Mouse (Mus musculus) MEL (cell line): Measurements from ENCODE around the gene Pde4dip. TPM values are rescaled to one million over a fixed set of nuclear protein-coding genes. Genes with fewer than 3 reads are reported as not detected.

Source experiments
- DNase-seq: peaks from one replicate; pipeline ENCODE4 v3.0.0; 2011; ENCODE audit warnings: low read depth, low spot score
- H3K27ac ChIP-seq: 2 replicates; pipeline ENCODE4 v1.5.1; 2012; ENCODE audit warnings: low read depth, mild to moderate bottlenecking, control low read depth, low read length, moderate library complexity; ENCODE audit not compliant: control insufficient read depth
- H3K27me3 ChIP-seq, 2 experiments: fragments of 150-350 bp in 1 of 2; sonication (generic) in 1 of 2; 2 replicates each; pipeline ENCODE4 v1.6.1; 2012; ENCODE audit warnings: low read length in 2 of 2, mild to moderate bottlenecking in 2 of 2, improper control_type of control experiment in 1 of 2, moderate library complexity in 1 of 2; ENCODE audit not compliant: insufficient read depth in 2 of 2, control insufficient read depth in 1 of 2
- H3K36me3 ChIP-seq, 2 experiments: 2 replicates each; pipeline ENCODE4 v1.6.1; 2012 to 2014; ENCODE audit warnings: low read length in 2 of 2, improper control_type of control experiment in 1 of 2, inconsistent platforms in 1 of 2, mild to moderate bottlenecking in 1 of 2; ENCODE audit not compliant: insufficient read depth in 2 of 2, control insufficient read depth in 1 of 2
- H3K4me1 ChIP-seq, 2 experiments: fragments of 150-350 bp in 1 of 2; sonication (generic) in 1 of 2; 2 replicates each; pipeline ENCODE4 v1.6.1; 2012; ENCODE audit warnings: low read length in 2 of 2, improper control_type of control experiment in 1 of 2, mild to moderate bottlenecking in 1 of 2; ENCODE audit not compliant: insufficient read depth in 2 of 2, control insufficient read depth in 1 of 2
- H3K4me3 ChIP-seq, 2 experiments: fragments of 150-350 bp in 1 of 2; sonication (generic) in 1 of 2; 2 replicates each; pipeline ENCODE4 v1.5.1; 2012; ENCODE audit warnings: low read depth in 2 of 2, low read length in 2 of 2, mild to moderate bottlenecking in 2 of 2, moderate library complexity in 2 of 2, control low read depth in 1 of 2, improper control_type of control experiment in 1 of 2; ENCODE audit not compliant: control insufficient read depth in 1 of 2, insufficient read depth in 1 of 2
- H3K79me2 ChIP-seq: 2 replicates; pipeline ENCODE4 v1.6.1; 2012; ENCODE audit warnings: mild to moderate bottlenecking, low read length, moderate library complexity; ENCODE audit not compliant: control insufficient read depth, poor library complexity, insufficient read depth
- H3K9ac ChIP-seq: 2 replicates; pipeline ENCODE4 v1.6.1; 2012; ENCODE audit warnings: low read depth, mild to moderate bottlenecking, control low read depth, low read length, moderate library complexity; ENCODE audit not compliant: control insufficient read depth, poor library complexity, severe bottlenecking
- H3K9me3 ChIP-seq: fragments of 150-350 bp; sonication (generic); replicated peaks from 2 replicates; pipeline ENCODE4 v1.6.1; 2012; ENCODE audit warnings: mild to moderate bottlenecking, low read length, improper control_type of control experiment, moderate library complexity; ENCODE audit not compliant: insufficient read depth
- BHLHE40 ChIP-seq: IDR thresholded peaks from 2 replicates; pipeline ENCODE4 v1.6.1; 2012; ENCODE audit warnings: low read depth, mild to moderate bottlenecking, inconsistent platforms, low read length, improper control_type of control experiment, borderline replicate concordance
- CHD1 ChIP-seq: IDR thresholded peaks from 2 replicates; pipeline ENCODE4 v1.6.1; 2012; ENCODE audit warnings: low read depth, mild to moderate bottlenecking, inconsistent platforms, low read length, improper control_type of control experiment
- CHD2 ChIP-seq: IDR thresholded peaks from 2 replicates; pipeline ENCODE4 v1.6.1; 2011; ENCODE audit warnings: low read length, improper control_type of control experiment
- CTCF ChIP-seq, 3 experiments: IDR thresholded peaks in 2 of 3; conservative IDR thresholded peaks in 1 of 3; 2 replicates each; pipeline ENCODE4 v1.5.1; 2011 to 2012; ENCODE audit warnings: low read length in 3 of 3, low read depth in 2 of 3, mild to moderate bottlenecking in 2 of 3, improper control_type of control experiment in 1 of 3, inconsistent platforms in 1 of 3, mixed read lengths in 1 of 3, moderate library complexity in 1 of 3; ENCODE audit not compliant: control insufficient read depth in 1 of 3, insufficient read depth in 1 of 3, poor library complexity in 1 of 3, severe bottlenecking in 1 of 3
- ELF1 ChIP-seq: IDR thresholded peaks from 2 replicates; pipeline ENCODE4 v1.6.1; 2014; ENCODE audit warnings: low read depth, mild to moderate bottlenecking, inconsistent platforms, low read length, improper control_type of control experiment, moderate library complexity
- EP300 ChIP-seq, 2 experiments: IDR thresholded peaks; 2 replicates each; pipeline ENCODE4 v1.6.1; 2011; ENCODE audit warnings: improper control_type of control experiment in 2 of 2, low read length in 2 of 2, low read depth in 1 of 2, mild to moderate bottlenecking in 1 of 2
- ETS1 ChIP-seq: IDR thresholded peaks from 2 replicates; pipeline ENCODE4 v1.6.1; 2012; ENCODE audit warnings: low read depth, mild to moderate bottlenecking, inconsistent platforms, low read length, improper control_type of control experiment, moderate library complexity
- GABPA ChIP-seq: IDR thresholded peaks from 2 replicates; pipeline ENCODE4 v1.6.1; 2012; ENCODE audit warnings: low read depth, mild to moderate bottlenecking, inconsistent platforms, low read length, improper control_type of control experiment, moderate library complexity
- HCFC1 ChIP-seq: IDR thresholded peaks from 2 replicates; pipeline ENCODE4 v1.6.1; 2012; ENCODE audit warnings: low read depth, mild to moderate bottlenecking, inconsistent platforms, low read length, improper control_type of control experiment, moderate library complexity
- KAT2A ChIP-seq: conservative IDR thresholded peaks from 2 replicates; pipeline ENCODE4 v1.6.1; 2012; ENCODE audit warnings: low read depth, low read length, improper control_type of control experiment, inconsistent platforms
- MAFK ChIP-seq: IDR thresholded peaks from 2 replicates; pipeline ENCODE4 v1.6.1; 2011; ENCODE audit warnings: low read depth, mild to moderate bottlenecking, low read length, improper control_type of control experiment, borderline replicate concordance
- MAX ChIP-seq: IDR thresholded peaks from 2 replicates; pipeline ENCODE4 v1.6.1; 2011; ENCODE audit warnings: low read length, improper control_type of control experiment
- MAZ ChIP-seq: IDR thresholded peaks from 2 replicates; pipeline ENCODE4 v1.6.1; 2012; ENCODE audit warnings: low read depth, mild to moderate bottlenecking, inconsistent platforms, low read length, improper control_type of control experiment
- MEF2A ChIP-seq: IDR thresholded peaks from 2 replicates; pipeline ENCODE4 v1.6.1; 2014; ENCODE audit warnings: low read depth, mild to moderate bottlenecking, inconsistent platforms, low read length, improper control_type of control experiment; ENCODE audit not compliant: poor library complexity, insufficient replicate concordance, severe bottlenecking; ENCODE audit errors: extremely low read depth
- MXI1 ChIP-seq: IDR thresholded peaks from 2 replicates; pipeline ENCODE4 v1.6.1; 2011; ENCODE audit warnings: mild to moderate bottlenecking, low read depth, low read length, improper control_type of control experiment
- MYB ChIP-seq: IDR thresholded peaks from 2 replicates; pipeline ENCODE4 v1.6.1; 2011; ENCODE audit warnings: mild to moderate bottlenecking, low read depth, low read length, improper control_type of control experiment
- NELFE ChIP-seq: IDR thresholded peaks from 2 replicates; pipeline ENCODE4 v1.6.1; 2011; ENCODE audit warnings: low read depth, low read length, improper control_type of control experiment
- NRF1 ChIP-seq: IDR thresholded peaks from 2 replicates; pipeline ENCODE4 v1.6.1; 2014; ENCODE audit warnings: low read depth, mild to moderate bottlenecking, inconsistent platforms, low read length, improper control_type of control experiment, moderate library complexity; ENCODE audit not compliant: poor library complexity, insufficient read depth, severe bottlenecking
- POLR2A ChIP-seq, 2 experiments: IDR thresholded peaks; 2 replicates each; pipeline ENCODE4 v1.6.1; 2011 to 2012; ENCODE audit warnings: low read length in 2 of 2, mild to moderate bottlenecking in 2 of 2, control low read depth in 1 of 2, improper control_type of control experiment in 1 of 2, low read depth in 1 of 2, moderate library complexity in 1 of 2; ENCODE audit not compliant: control insufficient read depth in 1 of 2, insufficient read depth in 1 of 2, poor library complexity in 1 of 2
- RAD21 ChIP-seq: IDR thresholded peaks from 2 replicates; pipeline ENCODE4 v1.6.1; 2011; ENCODE audit warnings: mild to moderate bottlenecking, low read depth, low read length, improper control_type of control experiment
- RCOR1 ChIP-seq: IDR thresholded peaks from 2 replicates; pipeline ENCODE4 v1.6.1; 2012; ENCODE audit warnings: low read depth, mild to moderate bottlenecking, inconsistent platforms, low read length, improper control_type of control experiment
- SIN3A ChIP-seq: IDR thresholded peaks from 2 replicates; pipeline ENCODE4 v1.6.1; 2012; ENCODE audit warnings: low read length, improper control_type of control experiment, inconsistent platforms
- SMC3 ChIP-seq: IDR thresholded peaks from 2 replicates; pipeline ENCODE4 v1.6.1; 2011; ENCODE audit warnings: low read depth, low read length, improper control_type of control experiment
- TCF12 ChIP-seq: IDR thresholded peaks from 2 replicates; pipeline ENCODE4 v1.6.1; 2014; ENCODE audit warnings: low read depth, mild to moderate bottlenecking, inconsistent platforms, low read length, improper control_type of control experiment, moderate library complexity
- UBTF ChIP-seq: IDR thresholded peaks from 2 replicates; pipeline ENCODE4 v1.6.1; 2012; ENCODE audit warnings: low read depth, mild to moderate bottlenecking, inconsistent platforms, low read length, improper control_type of control experiment, moderate library complexity, borderline replicate concordance; ENCODE audit not compliant: insufficient read depth
- ZKSCAN1 ChIP-seq: IDR thresholded peaks from 2 replicates; pipeline ENCODE4 v1.6.1; 2012; ENCODE audit warnings: low read depth, mild to moderate bottlenecking, inconsistent platforms, low read length, improper control_type of control experiment, moderate library complexity
- polyA plus RNA-seq, 2 experiments: library from polyadenylated mRNA; stranded (reverse) in 1 of 2; unstranded in 1 of 2; fragments of >175 nt in 1 of 2; fragments of >200 nt in 1 of 2; gene quantifications; 2 replicates each; pipeline versions ENCODE4 v1.2.1 to v1.2.4; 2012; ENCODE audit warnings: low replicate concordance in 2 of 2, low read depth in 1 of 2; ENCODE audit not compliant: insufficient read length in 2 of 2, insufficient read depth in 1 of 2, missing spikeins in 1 of 2
- total RNA-seq: library from RNA; depleted of rRNA; stranded (reverse); fragments of 300-350 nt; gene quantifications from 2 replicates; pipeline ENCODE4 v1.2.3, GENCODE M21; 2012

Pde4dip gene
- total and polyA plus RNA-seq, 3 experiments = 47.6 to 52.4 TPM; not detected in 1

DNA sequence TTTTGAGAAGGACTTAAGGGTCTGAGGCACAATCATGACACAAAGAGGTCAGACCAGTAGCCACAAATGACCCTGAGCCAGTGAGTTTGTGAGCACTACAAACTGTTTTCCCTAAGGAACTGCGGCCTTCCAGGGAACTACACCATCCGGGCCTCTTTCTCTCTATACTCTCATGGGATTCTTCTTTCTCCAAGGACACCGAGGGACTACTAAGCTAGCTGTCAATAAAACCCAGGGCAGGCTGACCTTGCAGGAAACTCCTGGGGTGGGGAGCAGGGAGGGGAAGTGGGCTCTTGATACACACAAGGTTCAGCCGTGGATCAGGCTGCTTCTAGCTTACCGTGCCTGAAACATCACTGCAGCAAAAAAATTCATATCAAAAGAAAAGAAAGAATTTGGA is 177.6 kb downstream of the Pde4dip start:
- Histone ChIP-seq H3K9ac (no peak overlapping the region), H3K4me1 (no peaks in the 10 kb centered on the region), H3K9me3 (no peaks in the 10 kb centered on the region), H3K36me3 (no peaks in the 10 kb centered on the region), H3K27ac (no peak overlapping the region), H3K27me3 (no peaks in the 10 kb centered on the region), H3K79me2 (no peaks in the 10 kb centered on the region), H3K4me3 (no peak overlapping the region)
- DNase-seq = no peak
- TF ChIP-seq CTCF (IDR thresholded peaks at IDR 0.05 in 2 of 3, conservative IDR thresholded peaks at IDR 0.05 in 1 of 3; ENCODE audit: control insufficient read depth in 1 of 3, insufficient read depth in 1 of 3, low read depth in 2 of 3, low read length in 3 of 3, poor library complexity in 1 of 3, severe bottlenecking in 1 of 3) = no peak
- no peak for TF ChIP-seq NRF1
- no peak for TF ChIP-seq GABPA
- no peak for TF ChIP-seq UBTF
- TF ChIP-seq MAZ = no peak
- TF ChIP-seq CHD2 = no peak
- no peak for TF ChIP-seq EP300 (IDR thresholded peaks at IDR 0.05; ENCODE audit: low read depth in 1 of 2, low read length in 2 of 2)
- TF ChIP-seq MYB = no peak
- no peak for TF ChIP-seq ZKSCAN1
- TF ChIP-seq MAFK = no peak
- no peak for TF ChIP-seq TCF12
- no peak for TF ChIP-seq RAD21
- TF ChIP-seq KAT2A = no peak
- no peak for TF ChIP-seq HCFC1
- no peak for TF ChIP-seq SMC3
- no peak for TF ChIP-seq RCOR1
- no peak for TF ChIP-seq MAX
- TF ChIP-seq ETS1 = no peak
- TF ChIP-seq POLR2A (IDR thresholded peaks at IDR 0.05; ENCODE audit: control insufficient read depth in 1 of 2, insufficient read depth in 1 of 2, low read depth in 1 of 2, low read length in 2 of 2, poor library complexity in 1 of 2) = no peak

DNA sequence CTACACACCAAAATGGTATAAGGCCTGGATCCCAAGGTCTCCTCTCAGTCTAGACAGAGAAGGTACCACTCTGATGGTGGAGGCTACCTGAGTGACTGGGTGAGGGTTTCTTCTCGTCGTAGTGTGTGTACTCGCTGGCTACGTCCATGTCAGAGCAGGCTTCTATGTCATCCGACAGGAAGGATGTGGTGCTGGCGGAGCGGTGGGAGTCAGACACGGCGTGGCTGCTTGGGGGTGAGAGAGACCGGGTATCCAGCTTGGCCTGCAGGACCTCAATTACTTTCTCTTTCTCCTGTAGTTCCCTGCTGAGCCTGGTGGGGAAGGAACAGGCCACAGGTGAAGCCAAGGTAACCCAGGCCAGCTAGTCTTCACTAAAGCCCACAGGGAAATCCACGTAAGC is 178.4 kb downstream of the Pde4dip start:
- no peak overlapping the region for H3K27ac ChIP-seq
- no peak overlapping the region for H3K4me3 ChIP-seq
- DNase-seq = no peak
- H3K9ac ChIP-seq = no peak overlapping the region
- no peaks in the 10 kb centered on the region for H3K27me3 ChIP-seq
- H3K4me1 ChIP-seq = no peaks in the 10 kb centered on the region
- no peaks in the 10 kb centered on the region for H3K9me3 ChIP-seq
- TF ChIP-seq NELFE = no peak
- no peak for TF ChIP-seq MXI1
- TF ChIP-seq MEF2A = no peak
- no peak for TF ChIP-seq TCF12
- TF ChIP-seq ELF1 = no peak
- TF ChIP-seq SIN3A = no peak
- no peak for TF ChIP-seq BHLHE40
- TF ChIP-seq EP300 (IDR thresholded peaks at IDR 0.05; ENCODE audit: low read depth in 1 of 2, low read length in 2 of 2) = no peak
- TF ChIP-seq MAX = no peak
- TF ChIP-seq ZKSCAN1 = no peak
- no peak for TF ChIP-seq MYB
- no peak for TF ChIP-seq NRF1
- no peak for TF ChIP-seq CHD1
- H3K79me2 ChIP-seq = no peaks in the 10 kb centered on the region
- H3K36me3 ChIP-seq = no peaks in the 10 kb centered on the region
